Mouse (Mus musculus) MEL (cell line): ENCODE measurements around the gene Clec4b1. TPM values are rescaled to one million over a fixed set of nuclear protein-coding genes. Genes with fewer than 3 reads are reported as not detected.
A peak's percentile ranks its signal among the peaks of the same experiment; 100 is the strongest.
"Not testable (repeated sequence)": the region's sequence is repeated elsewhere in the genome, so short reads cannot be mapped to it uniquely, and the experiment has no call there.

Source experiments
- DNase-seq: peaks from one replicate; pipeline ENCODE4 v3.0.0; 2011; ENCODE audit warnings: low read depth, low spot score
- H3K27ac ChIP-seq: 2 replicates; pipeline ENCODE4 v1.5.1; 2012; ENCODE audit warnings: low read depth, mild to moderate bottlenecking, control low read depth, low read length, moderate library complexity; ENCODE audit not compliant: control insufficient read depth
- H3K27me3 ChIP-seq, 2 experiments: fragments of 150-350 bp in 1 of 2; sonication (generic) in 1 of 2; 2 replicates each; pipeline ENCODE4 v1.6.1; 2012; ENCODE audit warnings: low read length in 2 of 2, mild to moderate bottlenecking in 2 of 2, improper control_type of control experiment in 1 of 2, moderate library complexity in 1 of 2; ENCODE audit not compliant: insufficient read depth in 2 of 2, control insufficient read depth in 1 of 2
- H3K36me3 ChIP-seq, 2 experiments: 2 replicates each; pipeline ENCODE4 v1.6.1; 2012 to 2014; ENCODE audit warnings: low read length in 2 of 2, improper control_type of control experiment in 1 of 2, inconsistent platforms in 1 of 2, mild to moderate bottlenecking in 1 of 2; ENCODE audit not compliant: insufficient read depth in 2 of 2, control insufficient read depth in 1 of 2
- H3K4me1 ChIP-seq, 2 experiments: fragments of 150-350 bp in 1 of 2; sonication (generic) in 1 of 2; 2 replicates each; pipeline ENCODE4 v1.6.1; 2012; ENCODE audit warnings: low read length in 2 of 2, improper control_type of control experiment in 1 of 2, mild to moderate bottlenecking in 1 of 2; ENCODE audit not compliant: insufficient read depth in 2 of 2, control insufficient read depth in 1 of 2
- H3K4me3 ChIP-seq, 2 experiments: fragments of 150-350 bp in 1 of 2; sonication (generic) in 1 of 2; 2 replicates each; pipeline ENCODE4 v1.5.1; 2012; ENCODE audit warnings: low read depth in 2 of 2, low read length in 2 of 2, mild to moderate bottlenecking in 2 of 2, moderate library complexity in 2 of 2, control low read depth in 1 of 2, improper control_type of control experiment in 1 of 2; ENCODE audit not compliant: control insufficient read depth in 1 of 2, insufficient read depth in 1 of 2
- H3K79me2 ChIP-seq: 2 replicates; pipeline ENCODE4 v1.6.1; 2012; ENCODE audit warnings: mild to moderate bottlenecking, low read length, moderate library complexity; ENCODE audit not compliant: control insufficient read depth, poor library complexity, insufficient read depth
- H3K9ac ChIP-seq: 2 replicates; pipeline ENCODE4 v1.6.1; 2012; ENCODE audit warnings: low read depth, mild to moderate bottlenecking, control low read depth, low read length, moderate library complexity; ENCODE audit not compliant: control insufficient read depth, poor library complexity, severe bottlenecking
- H3K9me3 ChIP-seq: fragments of 150-350 bp; sonication (generic); replicated peaks from 2 replicates; pipeline ENCODE4 v1.6.1; 2012; ENCODE audit warnings: mild to moderate bottlenecking, low read length, improper control_type of control experiment, moderate library complexity; ENCODE audit not compliant: insufficient read depth
- CHD1 ChIP-seq: IDR thresholded peaks from 2 replicates; pipeline ENCODE4 v1.6.1; 2012; ENCODE audit warnings: low read depth, mild to moderate bottlenecking, inconsistent platforms, low read length, improper control_type of control experiment
- CTCF ChIP-seq, 3 experiments: IDR thresholded peaks in 2 of 3; conservative IDR thresholded peaks in 1 of 3; 2 replicates each; pipeline ENCODE4 v1.5.1; 2011 to 2012; ENCODE audit warnings: low read length in 3 of 3, low read depth in 2 of 3, mild to moderate bottlenecking in 2 of 3, improper control_type of control experiment in 1 of 3, inconsistent platforms in 1 of 3, mixed read lengths in 1 of 3, moderate library complexity in 1 of 3; ENCODE audit not compliant: control insufficient read depth in 1 of 3, insufficient read depth in 1 of 3, poor library complexity in 1 of 3, severe bottlenecking in 1 of 3
- E2F4 ChIP-seq: IDR thresholded peaks from 2 replicates; pipeline ENCODE4 v1.6.1; 2011; ENCODE audit warnings: low read depth, low read length, improper control_type of control experiment, borderline replicate concordance
- GATA1 ChIP-seq: IDR thresholded peaks from 2 replicates; pipeline ENCODE4 v1.6.1; 2011; ENCODE audit warnings: low read depth, low read length, improper control_type of control experiment
- HCFC1 ChIP-seq: IDR thresholded peaks from 2 replicates; pipeline ENCODE4 v1.6.1; 2012; ENCODE audit warnings: low read depth, mild to moderate bottlenecking, inconsistent platforms, low read length, improper control_type of control experiment, moderate library complexity
- MEF2A ChIP-seq: IDR thresholded peaks from 2 replicates; pipeline ENCODE4 v1.6.1; 2014; ENCODE audit warnings: low read depth, mild to moderate bottlenecking, inconsistent platforms, low read length, improper control_type of control experiment; ENCODE audit not compliant: poor library complexity, insufficient replicate concordance, severe bottlenecking; ENCODE audit errors: extremely low read depth
- NRF1 ChIP-seq: IDR thresholded peaks from 2 replicates; pipeline ENCODE4 v1.6.1; 2014; ENCODE audit warnings: low read depth, mild to moderate bottlenecking, inconsistent platforms, low read length, improper control_type of control experiment, moderate library complexity; ENCODE audit not compliant: poor library complexity, insufficient read depth, severe bottlenecking
- POLR2AphosphoS5 ChIP-seq: IDR thresholded peaks from 2 replicates; pipeline ENCODE4 v1.6.1; 2012; ENCODE audit warnings: low read depth, borderline replicate concordance, mild to moderate bottlenecking, inconsistent platforms, low read length, moderate library complexity, mixed read lengths
- RAD21 ChIP-seq: IDR thresholded peaks from 2 replicates; pipeline ENCODE4 v1.6.1; 2011; ENCODE audit warnings: mild to moderate bottlenecking, low read depth, low read length, improper control_type of control experiment
- SMC3 ChIP-seq: IDR thresholded peaks from 2 replicates; pipeline ENCODE4 v1.6.1; 2011; ENCODE audit warnings: low read depth, low read length, improper control_type of control experiment
- TBP ChIP-seq: IDR thresholded peaks from 2 replicates; pipeline ENCODE4 v1.8.0; 2011; ENCODE audit warnings: low read depth, low read length, improper control_type of control experiment
- TCF12 ChIP-seq: IDR thresholded peaks from 2 replicates; pipeline ENCODE4 v1.6.1; 2014; ENCODE audit warnings: low read depth, mild to moderate bottlenecking, inconsistent platforms, low read length, improper control_type of control experiment, moderate library complexity
- UBTF ChIP-seq: IDR thresholded peaks from 2 replicates; pipeline ENCODE4 v1.6.1; 2012; ENCODE audit warnings: low read depth, mild to moderate bottlenecking, inconsistent platforms, low read length, improper control_type of control experiment, moderate library complexity, borderline replicate concordance; ENCODE audit not compliant: insufficient read depth
- USF1 ChIP-seq: IDR thresholded peaks from 2 replicates; pipeline ENCODE4 v1.6.1; 2014; ENCODE audit warnings: low read depth, mild to moderate bottlenecking, inconsistent platforms, low read length, improper control_type of control experiment, moderate library complexity
- USF2 ChIP-seq, 2 experiments: IDR thresholded peaks; 2 replicates each; pipeline ENCODE4 v1.6.1; 2011 to 2012; ENCODE audit warnings: improper control_type of control experiment in 2 of 2, low read length in 2 of 2, borderline replicate concordance in 1 of 2, inconsistent platforms in 1 of 2, low read depth in 1 of 2, mild to moderate bottlenecking in 1 of 2; ENCODE audit not compliant: insufficient read depth in 1 of 2
- ZC3H11A ChIP-seq: IDR thresholded peaks from 2 replicates; pipeline ENCODE4 v1.6.1; 2012; ENCODE audit warnings: low read depth, mild to moderate bottlenecking, inconsistent platforms, low read length, improper control_type of control experiment
- ZNF384 ChIP-seq: IDR thresholded peaks from 2 replicates; pipeline ENCODE4 v1.6.1; 2012; ENCODE audit warnings: low read depth, mild to moderate bottlenecking, inconsistent platforms, low read length, improper control_type of control experiment
- polyA plus RNA-seq, 2 experiments: library from polyadenylated mRNA; stranded (reverse) in 1 of 2; unstranded in 1 of 2; fragments of >175 nt in 1 of 2; fragments of >200 nt in 1 of 2; gene quantifications; 2 replicates each; pipeline versions ENCODE4 v1.2.1 to v1.2.4; 2012; ENCODE audit warnings: low replicate concordance in 2 of 2, low read depth in 1 of 2; ENCODE audit not compliant: insufficient read length in 2 of 2, insufficient read depth in 1 of 2, missing spikeins in 1 of 2
- total RNA-seq: library from RNA; depleted of rRNA; stranded (reverse); fragments of 300-350 nt; gene quantifications from 2 replicates; pipeline ENCODE4 v1.2.3, GENCODE M21; 2012; rRNA removed

The Clec4b1 gene
- total RNA-seq (not detected in 2 replicates), polyA plus RNA-seq (not detected)

GRCm38 (mm10) chr6:123049742-123050372, at the start of gene Clec4b1:
Gene Clec4b1, plus strand, starts transcription at chr6:123049962.
- H3K79me2 ChIP-seq = no peaks in the 10 kb centered on the region
- H3K27me3 ChIP-seq = no peaks in the 10 kb centered on the region
- no peaks in the 10 kb centered on the region for H3K36me3 ChIP-seq
- no peaks in the 10 kb centered on the region for H3K9me3 ChIP-seq
- DNase-seq = no peak
- TF ChIP-seq CHD1 (no peak), POLR2AphosphoS5 (no peak), TCF12 (no peak), UBTF (no peak), GATA1 (no peak), NRF1 (no peak), USF2 (IDR thresholded peaks at IDR 0.05; ENCODE audit: borderline replicate concordance in 1 of 2, insufficient read depth in 1 of 2, low read depth in 1 of 2, low read length in 2 of 2) (no peak)
- no peak within 1 kb of the TSS for H3K4me3 ChIP-seq
- no peak within 1 kb of the TSS for H3K9ac ChIP-seq
- H3K27ac ChIP-seq = no peak within 1 kb of the TSS
- H3K4me1 ChIP-seq = no peaks in the 10 kb centered on the region

- H3K36me3 ChIP-seq = not testable (repeated sequence)
Measured at GRCm38 (mm10) chr6:123004696-123005095, 45.1 kb upstream of the Clec4b1 start.

GRCm38 (mm10) chr6:123005591-123005990, 44.2 kb upstream of the Clec4b1 start:
- Histone ChIP-seq H3K9ac (no peak overlapping the region), H3K4me1 (no peaks in the 10 kb centered on the region), H3K9me3 (no peaks in the 10 kb centered on the region), H3K27ac (no peak overlapping the region), H3K36me3 (no peaks in the 10 kb centered on the region), H3K27me3 (peaks cover 0 to 10% of the 10 kb centered on the region in 2 experiments; a peak in 2 of 4 replicates), H3K79me2 (no peaks in the 10 kb centered on the region), H3K4me3 (no peak overlapping the region)
- DNase-seq = peak; percentile 4
- peak; percentile 42 for TF ChIP-seq SMC3
- TF ChIP-seq E2F4 = no peak
- TF ChIP-seq ZC3H11A = 0 out of 2 replicates have a peak, but pooled peaks have one; percentile 6
- no peak for TF ChIP-seq TBP
- no peak for TF ChIP-seq MEF2A
- peak in 2 of 3 experiments; percentile 26 to 32; a peak in 2 of 6 replicates for TF ChIP-seq CTCF (IDR thresholded peaks at IDR 0.05 in 2 of 3, conservative IDR thresholded peaks at IDR 0.05 in 1 of 3; ENCODE audit: control insufficient read depth in 1 of 3, insufficient read depth in 1 of 3, low read depth in 2 of 3, low read length in 3 of 3, poor library complexity in 1 of 3, severe bottlenecking in 1 of 3)
- TF ChIP-seq ZNF384 = no peak
- no peak for TF ChIP-seq USF1
- no peak for TF ChIP-seq HCFC1
- TF ChIP-seq RAD21 = peak; percentile 27

More at GRCm38 (mm10) chr6:123004696-123005095, 45.1 kb upstream of the Clec4b1 start:
- H3K4me1 ChIP-seq, H3K27me3 ChIP-seq, H3K27ac ChIP-seq, H3K9ac ChIP-seq, DNase-seq, H3K79me2 ChIP-seq, H3K9me3 ChIP-seq, H3K4me3 ChIP-seq: not testable (repeated sequence)
